Mouse (Mus musculus) midbrain, embryonic 13.5 days (tissue): ENCODE measurements at regions not wholly inside any gene's neighbourhood (a gene's known extent, or its start where the extent isn't known, plus 50 kb on each side); places are given as distances from the start of the nearest gene placed in this dataset.

ENCODE experiments used
- ATAC-seq: fragments of 200-750 bp; cut with Nextera tagmentation; 2 replicates; pipeline ENCODE4 v1.8.0; 2017; ENCODE audit warnings: mild to moderate bottlenecking, moderate TSS enrichment, moderate library complexity
- H3K27ac ChIP-seq: fragments of 300-500 bp; sonication (generic); 2 replicates; pipeline ENCODE4 v1.5.1; 2015; ENCODE audit warnings: inconsistent platforms, mild to moderate bottlenecking, moderate library complexity
- H3K27me3 ChIP-seq: fragments of 300-500 bp; sonication (generic); 2 replicates; pipeline ENCODE4 v1.6.1; 2015; ENCODE audit warnings: mild to moderate bottlenecking, inconsistent platforms
- H3K36me3 ChIP-seq: fragments of 300-500 bp; sonication (generic); 2 replicates; pipeline ENCODE4 v1.6.1; 2015; ENCODE audit warnings: mild to moderate bottlenecking, inconsistent platforms
- H3K4me1 ChIP-seq: fragments of 300-500 bp; sonication (generic); replicated peaks from 2 replicates; pipeline ENCODE4 v1.6.1; 2015; ENCODE audit warnings: inconsistent platforms
- H3K4me2 ChIP-seq: fragments of 300-500 bp; sonication (generic); replicated peaks from 2 replicates; pipeline ENCODE4 v1.6.1; 2015; ENCODE audit warnings: moderate library complexity, mild to moderate bottlenecking, inconsistent platforms
- H3K4me3 ChIP-seq: fragments of 300-500 bp; sonication (generic); replicated peaks from 2 replicates; pipeline ENCODE4 v1.5.1; 2015; ENCODE audit warnings: mild to moderate bottlenecking, inconsistent platforms
- H3K9ac ChIP-seq: fragments of 300-500 bp; sonication (generic); replicated peaks from 2 replicates; pipeline ENCODE4 v1.6.1; 2015; ENCODE audit warnings: mild to moderate bottlenecking, inconsistent platforms
- H3K9me3 ChIP-seq: fragments of 300-500 bp; sonication (generic); 2 replicates; pipeline ENCODE4 v1.6.1; 2016; ENCODE audit warnings: mild to moderate bottlenecking, inconsistent platforms
- WGBS: fragments of 180-500 bp; shearing (Covaris S2); methylation state at CpG from one replicate; pipeline ENCODE4 v1.1.7; 2015; 5-methylcytosine and 5-hydroxymethylcytosine counted together

DNA sequence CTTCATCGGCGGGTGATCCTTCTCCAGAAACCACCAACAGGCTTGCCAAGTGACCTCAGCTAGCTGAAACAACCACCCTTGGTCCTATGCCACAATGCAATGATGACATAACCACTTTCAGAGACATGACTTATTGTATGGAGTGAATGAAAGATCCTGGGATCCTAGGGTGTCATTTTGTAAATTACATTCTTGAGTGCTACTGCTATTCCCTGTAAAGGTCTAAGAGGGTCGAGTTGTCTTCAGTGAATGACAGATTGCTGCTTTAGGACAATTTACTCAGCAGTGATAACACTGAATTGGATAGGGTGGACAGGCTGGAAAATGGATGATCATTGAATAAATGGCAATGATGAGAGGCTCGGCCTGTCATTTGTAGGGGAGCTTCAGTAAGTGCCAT is 692.4 kb downstream of the Gm9008 start:
- Histone ChIP-seq H3K4me1 (no peaks in the 10 kb centered on the region), H3K27ac (no peak overlapping the region), H3K9me3 (no peaks in the 10 kb centered on the region), H3K9ac (no peak overlapping the region), H3K36me3 (no peaks in the 10 kb centered on the region), H3K27me3 (no peaks in the 10 kb centered on the region), H3K4me3 (no peak overlapping the region), H3K4me2 (no peak overlapping the region)
- ATAC-seq, result no peak
- 81% methylated on average over 4 of the region's 4 CpGs for WGBS

DNA sequence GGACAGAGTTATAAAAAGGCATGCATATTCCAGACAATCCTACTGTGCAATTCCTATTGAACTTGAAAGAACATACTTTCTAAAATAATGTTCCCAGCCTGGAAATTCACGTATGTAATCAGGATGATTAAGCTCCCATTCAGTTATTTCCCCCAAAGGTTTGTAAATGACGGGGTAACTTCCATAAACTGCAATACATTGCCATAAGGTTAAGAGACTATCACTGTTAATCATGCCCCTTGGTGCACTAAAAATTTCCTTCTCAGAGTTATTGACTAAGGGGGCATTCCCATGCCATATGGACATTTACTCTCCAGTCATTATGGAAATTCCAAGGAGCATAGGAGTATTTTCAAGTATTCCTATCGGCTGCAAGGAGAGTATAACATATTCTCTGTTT is 697.6 kb downstream of the Gm9008 start:
- Histone ChIP-seq H3K9ac (no peak overlapping the region), H3K9me3 (no peaks in the 10 kb centered on the region), H3K4me1 (no peaks in the 10 kb centered on the region), H3K27me3 (no peaks in the 10 kb centered on the region), H3K4me3 (no peak overlapping the region), H3K4me2 (no peak overlapping the region), H3K36me3 (no peaks in the 10 kb centered on the region), H3K27ac (no peak overlapping the region)
- 66% methylated on average over 3 of the region's 3 CpGs for WGBS
- no peak for ATAC-seq

DNA sequence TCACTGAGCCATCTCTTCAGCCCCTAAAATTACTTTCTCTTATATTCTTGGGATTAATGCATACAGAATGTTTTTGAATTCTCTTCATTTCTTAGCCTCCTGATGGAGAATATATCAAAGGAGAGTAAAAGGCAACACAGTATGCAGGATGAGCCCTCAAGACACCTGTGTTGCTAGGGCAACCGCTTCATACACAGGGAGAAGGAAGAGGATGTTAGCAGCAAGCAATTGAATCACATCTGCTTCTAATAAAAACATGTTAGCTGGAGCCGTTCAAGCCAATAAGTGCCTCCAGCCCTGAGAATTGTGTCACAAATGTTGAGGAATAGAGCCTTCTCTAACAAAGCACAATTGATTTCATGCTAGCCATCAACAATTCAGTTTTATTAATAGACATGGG is 698.0 kb downstream of the Gm9008 start:
- no peak overlapping the region for H3K9ac ChIP-seq
- no peak overlapping the region for H3K4me3 ChIP-seq
- no peaks in the 10 kb centered on the region for H3K9me3 ChIP-seq
- no peaks in the 10 kb centered on the region for H3K4me1 ChIP-seq
- no peak overlapping the region for H3K4me2 ChIP-seq
- no peaks in the 10 kb centered on the region for H3K27me3 ChIP-seq
- peak; percentile 69; the same call in 1 of the 2 replicates for ATAC-seq
- no peak overlapping the region for H3K27ac ChIP-seq
- H3K36me3 ChIP-seq, result no peaks in the 10 kb centered on the region
- WGBS, result 60% methylated on average over 2 of the region's 2 CpGs

DNA sequence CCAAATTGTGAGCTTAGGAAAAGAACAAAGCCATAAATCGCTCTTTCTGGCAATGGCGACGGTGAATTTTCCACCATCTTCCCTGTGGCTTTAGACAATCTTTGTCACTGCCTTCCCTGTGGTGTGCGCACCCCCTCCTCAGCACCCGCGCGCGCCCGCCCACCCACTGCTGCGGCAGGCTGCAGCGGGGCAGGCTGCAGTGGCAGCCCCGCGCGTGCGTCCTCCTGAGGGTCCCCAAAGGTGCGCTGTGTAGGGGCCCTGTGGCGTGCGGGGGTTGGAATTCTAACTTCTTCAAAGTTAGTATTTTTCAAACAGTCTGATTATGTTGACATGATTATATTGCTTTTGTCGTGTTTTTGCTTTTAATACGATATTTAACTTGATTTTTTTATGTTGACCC is 714.9 kb downstream of the Gm9008 start:
- no peaks in the 10 kb centered on the region for H3K9me3 ChIP-seq
- no peaks in the 10 kb centered on the region for H3K27me3 ChIP-seq
- H3K36me3 ChIP-seq, result no peaks in the 10 kb centered on the region
- no peak overlapping the region for H3K9ac ChIP-seq
- no peak overlapping the region for H3K27ac ChIP-seq
- 0 out of 2 replicates have a peak, but pooled peaks have one; percentile 45 for ATAC-seq
- no peak overlapping the region; the same call in 1 of the 2 replicates for H3K4me2 ChIP-seq
- WGBS, result 62% methylated on average over 20 of the region's 20 CpGs
- H3K4me1 ChIP-seq, result no peaks in the 10 kb centered on the region
- no peak overlapping the region for H3K4me3 ChIP-seq

DNA sequence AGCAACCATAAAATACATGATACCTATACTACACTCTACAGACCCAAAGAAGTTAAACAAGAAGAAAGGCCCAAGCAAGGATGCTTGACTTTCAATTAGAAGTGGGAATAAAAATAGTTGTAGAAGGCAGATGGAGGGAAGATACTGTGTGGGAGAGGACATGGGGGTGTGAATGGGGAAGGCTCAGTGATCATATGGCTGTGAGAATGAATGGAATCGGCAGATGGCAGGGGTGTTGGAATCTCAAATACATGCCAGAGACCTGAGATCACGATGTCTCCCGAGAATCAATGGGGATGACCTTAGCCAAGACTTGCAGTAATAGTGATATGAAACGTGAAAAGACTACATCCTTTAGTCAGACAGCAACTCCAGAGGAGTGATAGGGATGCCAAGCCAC is 734.5 kb downstream of the Gm9008 start:
- no peak for ATAC-seq
- H3K27ac ChIP-seq, result no peak overlapping the region
- H3K4me2 ChIP-seq, result no peak overlapping the region
- H3K4me1 ChIP-seq, result no peaks in the 10 kb centered on the region
- no peak overlapping the region for H3K4me3 ChIP-seq
- 91% methylated on average over 4 of the region's 4 CpGs for WGBS
- no peak overlapping the region for H3K9ac ChIP-seq
- H3K9me3 ChIP-seq, result no peaks in the 10 kb centered on the region
- no peaks in the 10 kb centered on the region for H3K27me3 ChIP-seq
- H3K36me3 ChIP-seq, result no peaks in the 10 kb centered on the region

DNA sequence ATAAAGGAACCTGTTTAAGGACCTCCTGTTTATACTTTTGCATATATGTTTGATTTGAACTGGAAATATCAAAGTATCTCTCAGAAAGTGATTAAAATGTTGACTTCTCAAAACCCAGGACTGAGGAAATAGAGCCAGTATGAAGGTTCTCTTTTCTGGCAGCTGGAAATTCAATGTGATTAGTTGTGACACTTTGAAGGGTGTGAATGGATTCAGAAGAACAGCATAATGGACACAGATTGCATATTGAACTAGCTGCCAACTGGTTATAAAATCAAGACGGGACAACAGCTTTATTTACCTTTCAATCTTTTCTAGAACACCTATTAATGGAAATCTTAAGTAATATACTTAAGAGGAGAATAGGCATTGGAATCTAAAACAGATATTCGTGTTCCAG is 741.4 kb downstream of the Gm9008 start:
- Histone ChIP-seq H3K27ac (no peak overlapping the region), H3K4me1 (no peaks in the 10 kb centered on the region), H3K4me2 (no peak overlapping the region), H3K9ac (no peak overlapping the region), H3K4me3 (no peak overlapping the region), H3K9me3 (no peaks in the 10 kb centered on the region), H3K36me3 (no peaks in the 10 kb centered on the region), H3K27me3 (no peaks in the 10 kb centered on the region)
- 51% methylated on average over 2 of the region's 2 CpGs for WGBS
- ATAC-seq, result no peak
